Mouse (Mus musculus) right cerebral cortex, adult 18-20 months (tissue): ENCODE results near the gene Fndc5.

Source experiments
- DNase-seq: peaks from one replicate; pipeline ENCODE4 v3.0.0; 2022; ENCODE audit warnings: mixed read lengths

Gene Fndc5

DNA sequence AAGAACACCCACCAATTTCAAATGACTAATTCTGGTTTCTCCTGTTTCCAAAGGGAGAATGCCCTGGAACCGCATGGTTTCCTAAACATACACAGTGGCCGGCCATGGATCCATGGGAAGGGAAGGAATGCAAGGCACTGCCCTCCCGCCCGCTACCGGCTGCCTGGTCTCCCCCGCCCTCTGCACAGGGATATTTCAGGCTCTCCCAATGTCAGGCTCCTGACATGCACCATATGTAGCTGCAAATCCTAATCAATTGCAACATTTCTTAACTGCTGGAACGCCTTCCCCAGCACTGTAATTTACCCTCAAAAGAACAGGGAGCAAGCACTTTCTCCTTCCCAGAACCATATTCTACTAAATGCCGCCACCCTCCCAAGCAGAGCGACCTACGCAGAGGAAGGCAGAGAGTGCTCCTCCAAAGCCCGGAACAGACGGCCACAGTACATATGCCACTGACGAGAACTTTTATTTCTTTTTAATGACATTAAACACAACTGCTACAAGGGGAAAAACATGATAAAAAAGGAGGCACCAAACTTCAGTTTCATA lies 10.8 kb downstream of the Fndc5 start:
- DNase-seq: no peak

- no peak for DNase-seq
These were observed 12.5 kb downstream of the Fndc5 start for GRCm38 (mm10) chr4:129149321-129149720.

DNA sequence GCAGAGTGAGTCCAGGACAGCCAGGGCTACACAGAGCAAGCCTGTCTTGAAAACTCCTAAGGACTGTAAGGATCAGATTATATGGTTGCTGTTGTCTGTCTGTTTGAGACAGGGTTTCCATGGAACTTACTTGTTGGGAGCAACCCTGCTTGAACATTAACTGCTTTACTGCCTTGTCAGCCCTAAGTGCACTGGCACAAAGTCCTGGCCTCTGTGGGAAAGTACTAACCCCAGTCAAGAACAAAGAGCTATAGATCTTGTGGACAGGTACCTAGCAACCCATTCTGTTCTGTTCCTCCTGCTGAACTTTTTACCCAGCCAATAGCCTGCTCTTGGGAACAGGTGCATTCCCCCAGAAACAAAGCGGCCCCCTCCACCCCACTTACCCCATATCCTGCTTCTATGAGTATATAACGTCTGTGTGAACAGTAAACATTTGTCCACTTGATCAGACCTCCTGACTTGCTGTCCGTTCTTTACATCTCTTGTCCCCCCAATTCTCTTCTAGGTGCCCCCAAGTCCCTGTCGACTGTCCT lies 14.5 kb downstream of the Fndc5 start:
- no peak for DNase-seq

- DNase-seq: no peak
These were observed 20.7 kb downstream of the Fndc5 start for GRCm38 (mm10) chr4:129157541-129157940.

GRCm38 (mm10) chr4:129158549-129158948 lies 21.8 kb downstream of the Fndc5 start:
- no peak for DNase-seq

DNA sequence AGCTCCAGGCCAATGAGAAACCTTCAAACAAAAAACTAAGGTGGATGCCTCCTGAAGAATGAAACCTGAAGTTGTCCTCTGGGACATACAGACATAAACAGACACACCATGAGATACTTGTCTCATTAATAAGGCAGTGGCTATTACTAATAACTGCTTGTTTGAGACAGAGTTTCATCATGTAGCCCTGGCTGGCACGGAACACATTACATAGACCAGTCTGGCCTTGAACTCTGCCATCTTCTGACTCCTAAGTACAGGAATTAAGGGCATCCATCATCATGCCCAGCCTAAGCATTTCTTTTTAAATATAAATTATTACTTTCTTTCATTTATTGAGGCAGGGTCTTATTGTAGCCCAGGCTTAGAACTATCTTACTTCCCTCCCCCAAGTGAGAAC lies 24.3 kb downstream of the Fndc5 start:
- no peak for DNase-seq

- DNase-seq: no peak
These were observed 24.9 kb downstream of the Fndc5 start for GRCm38 (mm10) chr4:129161581-129162255.

- DNase-seq: no peak
These were observed 35.7 kb downstream of the Fndc5 start for GRCm38 (mm10) chr4:129172529-129172928.

GRCm38 (mm10) chr4:129179560-129179959 lies 42.8 kb downstream of the Fndc5 start:
- no peak for DNase-seq

GRCm38 (mm10) chr4:129188041-129188659 lies 51.4 kb downstream of the Fndc5 start:
- DNase-seq: peak; percentile 23

GRCm38 (mm10) chr4:129188803-129189541 lies 52.2 kb downstream of the Fndc5 start:
- peak; percentile 66 for DNase-seq

- DNase-seq: peak; percentile 96
These were observed 53.0 kb downstream of the Fndc5 start, which contains the start of the genes S100pbp and Yars for GRCm38 (mm10) chr4:129189542-129190519. TSS of gene S100pbp (minus strand) at chr4:129189727. TSS of gene Yars (plus strand) at chr4:129189760.

DNA sequence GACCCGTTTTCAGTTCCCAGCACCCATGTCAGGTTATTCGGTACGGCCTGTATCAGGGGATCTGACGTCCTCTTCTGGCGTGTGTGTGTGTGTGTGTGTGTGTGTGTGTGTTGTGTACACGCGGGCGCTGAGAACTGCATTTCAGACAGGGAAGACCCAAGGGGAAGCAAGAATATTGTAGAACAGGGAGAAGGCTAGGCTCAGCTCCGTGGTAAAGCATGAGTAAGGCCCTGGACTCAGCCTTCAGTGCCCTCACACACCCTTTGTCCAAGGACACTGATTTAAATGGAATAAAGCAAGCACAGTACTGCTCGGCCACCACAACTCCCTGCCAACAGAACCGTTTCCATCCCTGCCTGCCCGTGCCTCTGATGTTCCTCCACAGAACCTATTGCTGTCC lies 53.7 kb downstream of the Fndc5 start:
- DNase-seq: no peak

GRCm38 (mm10) chr4:129191691-129192090 lies 54.9 kb downstream of the Fndc5 start:
- DNase-seq: no peak
